Mouse (Mus musculus) gastrocnemius, adult 8-10 months (tissue): ENCODE measurements around the gene Padi4. TPM values are rescaled to one million over a fixed set of nuclear protein-coding genes. Genes with fewer than 3 reads are reported as not detected.

Experiments used
- DNase-seq, 2 experiments: peaks; one replicate each; pipeline ENCODE4 v3.0.0; 2022; ENCODE audit warnings: low spot score in 2 of 2
- microRNA-seq: library from miRNA; unstranded; fragments of <30 nt; microRNA quantifications from one replicate; pipeline ENCODE4 v1.2.0, GENCODE M21; 2022
- total RNA-seq, 4 experiments: library from RNA; stranded (reverse); gene quantifications; 2 replicates each; pipeline ENCODE4 v1.2.4; 2022

The Padi4 gene
- total RNA-seq, 4 experiments from 2014 or later = not detected

GRCm38 (mm10) chr4:140703636-140704035 is 70.4 kb downstream of the Padi4 start:
- no peak for DNase-seq

DNA sequence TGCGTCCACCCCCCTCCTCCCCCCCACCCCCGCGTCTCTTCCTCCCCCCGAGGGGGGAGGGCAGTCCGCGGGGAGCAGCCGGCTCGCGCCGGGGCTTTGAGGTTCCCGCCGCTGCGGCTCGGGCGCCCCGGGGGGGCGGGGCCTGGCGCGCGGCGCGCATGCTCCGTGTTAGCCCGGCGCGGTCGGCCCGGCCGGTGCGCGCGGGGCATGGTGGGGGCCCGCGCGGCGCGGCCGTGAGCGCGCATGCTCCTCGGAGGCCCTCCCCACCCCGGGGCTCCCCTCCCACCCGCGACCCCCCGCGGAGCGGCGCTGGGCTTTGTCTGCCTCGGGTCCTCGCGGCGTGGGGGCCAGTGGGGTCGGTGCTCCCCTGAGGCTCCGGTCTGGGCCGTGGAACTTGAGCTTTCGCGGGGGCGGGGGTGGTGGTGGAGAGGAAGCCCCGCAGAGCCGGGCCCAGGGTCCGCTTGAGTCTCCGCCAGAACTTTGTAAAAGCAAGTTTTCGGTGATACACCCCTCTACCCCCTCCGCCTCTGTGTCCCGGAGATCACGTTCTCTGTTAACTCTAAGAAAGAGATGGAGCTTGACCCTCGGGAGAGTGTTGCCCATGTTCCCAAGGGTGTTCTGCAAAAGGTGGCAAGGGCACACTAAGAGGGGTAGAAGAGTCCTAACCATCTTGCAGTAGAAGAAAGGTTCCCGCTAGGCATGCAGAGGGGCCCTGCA is 71.3 kb downstream of the Padi4 start:
- DNase-seq = peak; percentile 70 to 80

DNA sequence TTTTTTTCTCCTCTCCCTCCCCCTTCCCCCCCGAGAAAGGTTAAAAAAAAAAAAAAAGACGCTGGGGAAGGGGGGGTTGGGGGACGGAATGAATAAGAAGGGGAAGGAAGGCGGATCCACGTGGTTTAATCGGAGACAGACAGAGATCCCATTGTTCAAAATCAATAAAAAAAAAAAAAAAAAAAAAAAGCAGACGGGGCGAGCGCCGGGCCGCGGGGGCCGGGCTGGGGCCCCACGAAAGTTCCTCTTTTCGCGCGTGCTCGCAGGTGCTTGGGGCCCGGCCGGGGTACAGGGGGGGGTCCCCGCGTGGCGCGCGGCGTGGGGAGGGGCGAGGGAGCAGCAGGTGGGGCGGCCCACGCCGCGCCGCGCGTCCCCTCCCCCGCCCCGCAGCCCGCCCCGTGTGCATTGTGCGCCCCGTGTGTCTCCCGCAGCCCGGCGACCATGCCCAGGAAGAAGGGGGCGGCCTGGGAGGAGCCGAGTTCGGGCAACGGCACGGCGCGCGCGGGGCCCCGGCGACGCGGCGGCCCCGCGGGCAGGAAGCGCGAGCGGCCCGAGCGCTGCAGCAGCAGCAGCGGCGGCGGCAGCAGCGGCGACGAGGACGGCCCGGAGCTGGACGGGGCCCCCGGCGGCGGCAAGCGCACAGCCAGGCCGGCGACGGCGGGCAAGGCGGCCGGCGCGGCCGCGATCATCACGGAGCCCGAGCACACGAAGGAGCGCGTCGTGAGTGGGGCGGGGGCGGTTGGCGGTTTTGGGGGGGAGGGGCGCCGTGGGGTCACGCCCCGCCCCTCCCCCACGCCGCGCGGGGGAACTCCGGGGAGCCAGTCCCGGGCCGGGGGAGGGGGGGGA is 72.1 kb downstream of the Padi4 start:
- DNase-seq = no peak

DNA sequence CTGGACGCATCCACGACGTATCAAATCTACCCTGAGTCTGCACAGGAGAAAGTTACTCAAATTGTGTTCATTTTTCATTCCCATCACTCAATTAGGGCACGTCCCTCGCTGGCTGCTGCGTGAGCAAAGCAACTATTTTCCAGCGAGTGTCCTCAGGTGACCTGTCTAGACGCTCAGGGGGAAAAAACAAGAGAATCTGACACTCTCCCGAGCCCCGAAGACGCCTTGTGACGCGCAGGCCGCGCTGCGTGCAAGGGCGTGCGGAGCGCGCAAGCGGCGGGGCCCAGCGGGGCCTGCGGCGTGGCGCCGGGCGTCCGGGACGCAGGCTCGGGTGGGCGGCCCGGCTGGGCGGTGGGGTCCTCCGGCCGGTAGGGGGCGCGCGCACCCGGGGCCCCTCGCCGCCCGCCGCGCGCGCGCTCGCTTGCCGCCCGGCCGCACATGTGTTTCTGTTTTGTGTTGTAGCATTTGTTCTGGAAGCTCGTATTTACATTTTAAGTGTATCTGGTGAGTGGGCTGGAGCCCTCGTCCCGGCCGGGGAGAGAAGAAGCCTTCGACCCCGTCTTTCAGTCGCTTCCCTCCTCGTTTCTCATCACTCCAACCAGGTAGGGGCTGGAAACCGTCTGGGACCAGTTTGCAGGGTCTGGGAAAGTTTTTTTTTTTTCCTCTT is 72.9 kb downstream of the Padi4 start:
- DNase-seq = peak; percentile 66 to 75

DNA sequence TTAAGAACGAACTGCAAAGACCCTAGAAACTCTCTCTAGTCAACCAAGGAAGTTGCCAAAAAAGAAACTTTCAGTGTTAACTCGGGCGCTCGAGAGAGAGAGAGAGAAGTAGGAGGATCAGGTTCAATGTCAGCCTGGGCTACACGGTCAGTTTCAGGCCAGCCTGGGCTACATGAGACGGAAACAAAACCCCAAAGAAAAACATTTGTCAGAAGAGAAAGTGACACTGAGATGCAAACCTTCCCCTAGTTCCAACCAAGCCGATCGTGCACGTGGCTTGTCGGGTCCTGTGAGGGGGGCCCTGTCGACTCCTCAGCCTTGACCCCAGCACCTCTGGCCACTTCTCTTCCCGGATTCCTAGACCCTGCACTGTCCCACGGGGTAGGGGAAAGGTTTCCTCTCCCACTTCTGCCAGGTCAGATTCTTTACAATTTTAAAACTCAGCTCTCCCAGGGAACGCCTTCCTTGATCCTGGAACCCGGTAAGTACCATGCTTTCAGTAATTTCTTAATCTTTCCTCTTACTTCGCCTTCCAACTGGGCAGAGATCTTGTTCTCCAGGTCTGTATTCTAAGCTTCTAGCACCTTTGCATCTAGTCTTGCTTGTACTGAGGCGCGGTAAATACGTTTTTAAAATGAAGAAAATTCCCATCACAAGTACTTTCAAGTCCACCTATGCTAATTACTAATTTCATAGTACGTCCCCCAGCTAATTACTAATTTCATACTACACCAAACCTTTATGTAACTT is 73.6 kb downstream of the Padi4 start, which contains the start of gene Rcc2:
Rcc2 (plus strand) TSS at position 273 of the 750 bp plus-strand sequence.
- no peak for DNase-seq

DNA sequence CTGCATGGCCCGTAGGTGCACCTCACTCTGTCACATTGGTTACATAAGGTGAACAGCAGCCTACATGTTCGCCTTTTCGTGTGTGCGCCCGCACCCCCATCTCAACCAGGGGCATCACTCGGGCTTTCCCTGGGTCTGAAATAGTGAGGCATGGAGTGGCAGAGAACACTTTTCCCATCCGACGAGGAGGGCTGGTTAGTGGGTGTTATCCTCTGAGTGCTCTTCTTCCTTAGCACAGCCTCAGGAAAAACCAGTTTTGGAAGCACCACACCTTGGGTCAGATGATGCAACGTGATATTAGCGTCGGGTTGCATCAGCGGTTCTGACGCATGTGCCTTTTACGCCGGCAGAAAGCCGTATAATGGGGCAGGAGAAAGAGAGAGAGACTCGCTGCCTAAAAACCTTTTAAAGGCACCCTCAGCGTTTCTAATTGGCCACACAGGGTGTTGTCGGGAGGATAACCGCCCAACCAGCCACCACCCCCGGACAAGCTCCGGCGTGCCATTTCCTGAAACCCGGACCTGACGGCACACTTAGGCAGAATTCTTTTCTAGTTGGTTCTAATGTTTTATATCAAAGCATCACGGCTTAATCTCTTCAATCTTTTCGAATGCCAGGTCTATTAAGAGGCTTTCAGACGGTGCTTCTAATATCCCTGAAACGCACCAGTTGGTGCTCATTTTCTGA is 74.5 kb downstream of the Padi4 start:
- peak; percentile 39 to 59 for DNase-seq

Small RNAs within 50 kb of the gene (microRNA-seq; reads per million reads assigned to microRNA genes)
- not detected for gene Gm25951

Other genes with a start within 250 kb of the Padi4 start
- 10 to 100 TPM; 50.0 to 66.3 (median 54.8) TPM for gene Arhgef10l, start 108.2 kb downstream of the Padi4 start, total RNA-seq
- 1 to 10 TPM; 6.0 to 7.8 (median 6.4) TPM for gene Rcc2, start 73.7 kb downstream of the Padi4 start, total RNA-seq
- not detected for gene Padi6, start 31.6 kb downstream of the Padi4 start, total RNA-seq
- 1 to 10 TPM in 2 of 4 experiments, under 1 TPM in 2; 0.74 to 2.0 (median 1.5) TPM for gene Padi3, start 36.4 kb upstream of the Padi4 start, total RNA-seq
- gene Padi1, start 71.5 kb upstream of the Padi4 start, total RNA-seq = under 1 TPM in 1 of 4 experiments, not detected in 3; 0.07 TPM
- 100 to 1,000 TPM in 2 of 4 experiments, 10 to 100 TPM in 2; 91.7 to 147 (median 109) TPM for gene Padi2, start 132.1 kb upstream of the Padi4 start, total RNA-seq
- gene Sdhb, start 187.0 kb upstream of the Padi4 start, total RNA-seq = 100 to 1,000 TPM; 520 to 588 (median 538) TPM
- gene Atp13a2, start 212.6 kb upstream of the Padi4 start, total RNA-seq = 10 to 100 TPM; 17.2 to 22.5 (median 18.4) TPM
- gene Mfap2, start 236.2 kb upstream of the Padi4 start, total RNA-seq = 1 to 10 TPM in 2 of 4 experiments, under 1 TPM in 2; 0.48 to 2.2 (median 1.3) TPM